Mouse (Mus musculus) adipocyte (in vitro differentiated cells): ENCODE results near the gene Zfp652.

Experiments
- DNase-seq: peaks from one replicate; pipeline ENCODE4 v3.0.0-alpha.2; 2016; ENCODE audit warnings: low spot score

Gene Zfp652

GRCm38 (mm10) chr11:95712563-95713224 lies at the start of gene Zfp652:
Gene Zfp652 (plus strand): TSS chr11:95712673.
- DNase-seq, result peak; percentile 63

- DNase-seq, result peak; percentile 99
Observed at GRCm38 (mm10) chr11:95666529-95667149, 45.8 kb upstream of the Zfp652 start, which contains the start of gene Phb. Gene Phb (plus strand): TSS chr11:95666957.

- DNase-seq, result no peak
Observed at GRCm38 (mm10) chr11:95667177-95667576, 45.3 kb upstream of the Zfp652 start.

- DNase-seq, result peak; percentile 28
Observed at GRCm38 (mm10) chr11:95668086-95668485, 44.4 kb upstream of the Zfp652 start.

GRCm38 (mm10) chr11:95675498-95675897 lies 37.0 kb upstream of the Zfp652 start:
- DNase-seq, result no peak

GRCm38 (mm10) chr11:95676307-95676706 lies 36.2 kb upstream of the Zfp652 start:
- DNase-seq, result no peak

GRCm38 (mm10) chr11:95677925-95678701 lies 34.4 kb upstream of the Zfp652 start:
- no peak for DNase-seq

- no peak for DNase-seq
Observed at GRCm38 (mm10) chr11:95681995-95682601, 30.4 kb upstream of the Zfp652 start.

GRCm38 (mm10) chr11:95682946-95683345 lies 29.5 kb upstream of the Zfp652 start:
- DNase-seq, result no peak

GRCm38 (mm10) chr11:95686031-95686430 lies 26.4 kb upstream of the Zfp652 start:
- DNase-seq, result peak; percentile 87

- DNase-seq, result no peak
Observed at GRCm38 (mm10) chr11:95687084-95687656, 25.3 kb upstream of the Zfp652 start.

GRCm38 (mm10) chr11:95688515-95688914 lies 24.0 kb upstream of the Zfp652 start:
- DNase-seq, result no peak

GRCm38 (mm10) chr11:95688981-95689380 lies 23.5 kb upstream of the Zfp652 start:
- DNase-seq, result no peak

- DNase-seq, result no peak
Observed at GRCm38 (mm10) chr11:95689544-95689943, 22.9 kb upstream of the Zfp652 start.

GRCm38 (mm10) chr11:95698541-95698940 lies 13.9 kb upstream of the Zfp652 start:
- DNase-seq, result no peak

- no peak for DNase-seq
Observed at GRCm38 (mm10) chr11:95700778-95701739, 11.4 kb upstream of the Zfp652 start.

GRCm38 (mm10) chr11:95704032-95704969 lies 8.2 kb upstream of the Zfp652 start:
- DNase-seq, result no peak

- no peak for DNase-seq
Observed at GRCm38 (mm10) chr11:95704970-95705330, 7.5 kb upstream of the Zfp652 start.

GRCm38 (mm10) chr11:95709534-95710040 lies 2.9 kb upstream of the Zfp652 start:
- DNase-seq, result no peak

- DNase-seq, result no peak
Observed at GRCm38 (mm10) chr11:95710478-95710877, 2.0 kb upstream of the Zfp652 start.
